Mouse (Mus musculus): ENCODE data around the gene Pdzd9.
"Not testable (repeated sequence)": the region's sequence is repeated elsewhere in the genome, so short reads cannot be mapped to it uniquely, and the experiment has no call there.

The Pdzd9 gene

DNA sequence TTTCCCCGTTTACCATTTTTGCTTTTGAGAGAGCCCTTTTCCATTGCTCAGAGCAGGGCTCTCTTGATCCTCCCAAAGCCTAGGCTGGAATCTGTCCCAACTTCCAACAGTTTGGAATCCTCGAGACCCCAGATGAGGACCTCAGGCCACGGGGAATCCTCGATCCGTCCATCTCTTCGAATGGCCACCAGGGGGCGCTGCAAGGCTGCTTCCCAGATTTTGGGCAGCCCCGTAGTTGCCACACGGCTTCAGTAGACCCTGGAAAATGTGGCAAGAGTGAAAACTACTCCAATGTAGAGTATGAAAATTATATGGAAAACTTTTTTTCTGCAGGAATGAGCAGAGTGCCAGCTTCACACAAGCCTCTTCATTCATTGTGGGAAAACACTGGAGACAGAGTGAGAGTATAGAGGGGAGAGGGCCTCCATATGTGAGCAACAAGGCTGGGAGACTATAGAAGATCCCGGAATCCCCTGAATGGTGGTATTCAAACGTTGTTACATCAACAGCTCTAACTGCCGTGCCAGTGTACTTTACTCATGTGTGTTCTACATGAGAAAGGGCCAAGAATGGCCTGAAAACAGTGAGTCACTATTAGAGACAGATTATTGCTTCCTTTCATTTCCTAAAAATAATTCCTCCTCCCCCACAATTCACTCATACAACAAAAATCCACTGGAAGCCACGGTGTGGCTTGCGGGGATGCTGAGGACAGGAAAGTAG is at the start of gene Pdzd9:
Gene Pdzd9, minus strand, starts transcription at position 191 of the 723 bp plus-strand sequence.
- peak; percentile 78 for DNase-seq

DNA sequence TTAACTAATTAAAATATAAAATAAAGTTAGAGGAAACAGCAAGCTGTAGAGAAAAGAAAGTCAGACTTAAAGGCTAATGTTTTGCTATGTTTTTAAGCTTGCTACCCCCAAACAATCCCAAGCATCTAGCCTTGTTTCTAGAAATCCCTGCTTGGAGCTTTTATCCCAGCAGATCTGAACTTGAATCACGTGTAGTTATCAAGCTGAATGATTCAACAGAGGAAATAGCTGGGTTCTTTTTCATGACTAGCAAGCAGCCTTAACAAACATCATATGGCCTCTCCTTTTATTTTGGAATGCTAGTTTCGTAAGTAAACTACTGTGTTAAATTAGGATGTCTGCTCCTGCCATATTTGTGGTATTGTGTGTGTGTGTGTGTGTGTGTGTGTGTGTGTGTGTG is 47.1 kb upstream of the Pdzd9 start:
- no peak for DNase-seq

DNA sequence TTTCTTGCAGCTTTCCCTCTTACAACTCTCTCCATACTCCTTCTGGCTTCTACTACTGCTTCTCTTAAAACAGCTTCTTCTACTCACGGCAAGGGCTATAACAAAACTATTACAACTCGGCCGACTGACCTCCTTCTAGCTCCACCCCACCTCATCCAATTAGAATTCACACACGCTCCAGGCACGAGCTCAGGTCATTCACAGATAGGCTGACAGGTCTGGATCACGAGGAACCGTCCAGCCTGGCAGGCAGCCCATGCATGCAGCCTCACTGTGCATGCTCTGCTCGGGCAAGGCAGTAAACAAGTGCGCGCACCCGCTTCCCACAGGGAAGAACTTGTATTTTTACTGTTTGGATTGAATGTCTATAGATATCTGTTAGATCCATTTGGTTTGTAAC is 43.8 kb upstream of the Pdzd9 start:
- DNase-seq, result not testable (repeated sequence)

DNA sequence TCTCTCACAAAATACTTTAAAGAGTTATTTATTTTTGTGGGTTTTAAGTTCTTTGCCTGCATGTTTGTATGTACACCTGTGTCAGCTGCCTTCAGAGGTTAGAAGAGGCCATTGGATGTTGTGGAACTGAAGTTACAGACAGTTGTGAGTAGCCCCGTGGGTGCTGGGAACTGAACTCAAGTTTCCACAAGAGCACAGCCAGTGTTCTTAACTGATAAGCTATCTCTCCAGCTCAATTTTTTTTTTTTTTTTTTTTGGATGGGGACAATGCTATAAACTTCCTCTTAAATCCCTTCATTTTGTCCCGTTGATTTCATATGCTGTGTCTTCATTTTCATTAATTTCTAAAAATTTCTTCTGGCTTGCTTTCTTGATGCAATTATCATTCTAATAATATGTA is 43.1 kb upstream of the Pdzd9 start:
- DNase-seq, result no peak

DNA sequence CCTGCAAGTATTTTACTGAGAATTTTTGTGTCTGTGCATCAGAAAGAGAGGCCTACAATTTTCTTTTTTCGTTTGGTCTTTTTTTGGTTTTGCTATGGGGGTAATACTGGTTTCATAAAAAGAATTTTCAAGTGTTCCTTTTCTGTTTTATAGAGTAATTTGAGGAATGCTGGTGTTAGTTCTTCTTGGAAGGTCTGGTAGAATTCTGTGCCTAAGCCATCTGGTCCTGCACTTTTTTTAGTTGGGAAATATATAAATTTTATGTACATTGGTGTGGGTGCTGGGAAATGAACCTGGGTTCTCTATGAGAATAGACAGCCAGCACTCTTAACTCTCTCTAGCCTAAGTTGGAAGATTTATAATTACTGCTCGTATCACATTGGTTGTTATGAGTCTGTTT is 41.9 kb upstream of the Pdzd9 start:
- DNase-seq, result no peak

DNA sequence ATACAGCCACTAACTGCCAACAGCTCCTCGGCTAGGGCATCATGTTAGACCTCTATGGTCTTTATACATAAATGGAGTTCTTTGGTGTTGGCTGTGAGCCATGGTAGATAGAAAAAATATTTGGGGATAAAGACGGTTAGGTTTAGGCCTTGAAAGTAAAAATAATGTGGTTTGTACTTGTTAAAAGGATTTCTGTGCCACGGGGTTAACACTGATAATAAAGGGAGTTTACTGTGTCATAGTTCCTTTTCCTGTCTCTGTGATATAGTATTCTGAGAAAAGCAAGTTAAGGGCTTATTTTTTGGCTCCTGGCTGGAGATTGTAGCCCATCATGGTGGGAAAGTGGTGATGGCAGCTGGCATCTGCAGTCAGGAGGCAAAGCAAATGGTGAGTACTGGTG is 33.7 kb upstream of the Pdzd9 start:
- DNase-seq, result no peak

DNA sequence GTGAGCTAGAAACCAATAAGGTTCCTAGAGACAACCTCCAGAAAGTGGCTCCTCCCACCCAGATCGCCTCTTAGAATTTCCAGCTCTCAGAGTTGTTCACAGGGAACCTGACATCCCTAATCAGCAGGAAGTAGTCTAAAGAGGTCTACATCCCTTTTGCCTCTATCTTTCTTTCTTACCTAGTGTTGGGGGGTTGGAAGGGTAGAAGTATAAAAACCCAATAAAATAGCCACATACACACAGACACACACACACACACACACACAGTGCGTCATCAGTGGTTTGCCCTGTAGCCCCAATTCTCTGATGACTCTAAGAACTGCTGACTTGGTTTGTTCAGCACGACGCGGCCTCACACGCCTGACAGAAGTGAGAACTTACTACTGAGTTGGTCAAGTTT is 29.4 kb upstream of the Pdzd9 start:
- DNase-seq, result no peak

DNA sequence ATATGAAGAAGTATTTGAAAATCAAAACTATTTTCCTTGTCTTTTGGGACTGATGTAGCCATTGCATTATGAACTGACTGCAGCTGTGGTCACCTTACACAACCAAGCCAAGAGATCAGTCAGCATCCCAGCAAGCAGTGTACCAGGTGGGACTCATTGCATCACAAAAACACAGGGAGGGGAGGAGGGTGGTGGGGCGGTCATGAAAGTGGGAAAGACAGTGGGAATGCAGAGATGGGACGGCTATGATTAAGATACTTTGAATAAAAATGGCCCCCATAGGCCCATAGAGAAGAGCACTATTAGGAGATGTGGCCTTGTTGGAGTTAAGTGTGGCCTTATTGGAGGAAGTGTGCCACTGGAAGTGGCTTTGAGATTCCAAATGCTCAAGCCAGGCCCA is 26.2 kb upstream of the Pdzd9 start:
- no peak for DNase-seq

DNA sequence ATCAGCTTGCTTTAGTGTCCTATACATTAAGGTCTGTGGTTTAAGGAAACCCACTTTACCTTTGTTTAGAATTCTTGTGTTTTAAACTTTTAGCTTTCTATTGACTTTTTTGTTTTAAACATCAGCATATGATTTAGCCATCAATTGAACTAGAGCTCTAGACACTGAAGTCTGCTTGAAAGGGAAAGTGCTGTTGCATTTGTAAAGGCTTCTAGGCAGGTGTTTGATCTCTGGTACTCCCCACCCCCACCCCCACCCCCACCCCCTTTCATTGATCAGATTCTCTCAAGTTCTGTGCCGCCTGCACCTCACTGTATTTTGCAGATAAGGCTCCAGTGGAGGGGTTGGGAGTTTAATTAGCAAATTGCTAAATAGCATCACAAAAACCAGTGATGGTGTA is 25.5 kb upstream of the Pdzd9 start:
- no peak for DNase-seq

DNA sequence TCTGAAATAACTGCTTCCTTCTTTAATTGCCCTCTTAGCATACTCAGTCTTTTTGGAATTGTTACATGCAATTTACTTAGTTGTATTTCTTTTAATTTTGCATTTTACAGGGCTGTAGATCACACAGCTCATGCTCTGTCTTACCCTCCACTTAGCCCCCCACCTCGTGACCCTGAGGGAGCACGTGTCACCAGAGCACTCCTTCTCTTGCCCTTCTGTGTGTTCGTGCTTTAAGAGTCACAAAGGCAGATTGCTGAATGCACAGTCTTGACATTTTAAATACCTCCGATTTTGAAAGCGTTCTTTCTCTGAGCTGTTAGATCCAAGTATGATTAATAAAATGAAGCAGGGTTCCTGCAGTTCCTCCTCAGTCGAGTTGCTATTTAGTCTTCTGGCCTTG is 25.1 kb upstream of the Pdzd9 start:
- no peak for DNase-seq

DNA sequence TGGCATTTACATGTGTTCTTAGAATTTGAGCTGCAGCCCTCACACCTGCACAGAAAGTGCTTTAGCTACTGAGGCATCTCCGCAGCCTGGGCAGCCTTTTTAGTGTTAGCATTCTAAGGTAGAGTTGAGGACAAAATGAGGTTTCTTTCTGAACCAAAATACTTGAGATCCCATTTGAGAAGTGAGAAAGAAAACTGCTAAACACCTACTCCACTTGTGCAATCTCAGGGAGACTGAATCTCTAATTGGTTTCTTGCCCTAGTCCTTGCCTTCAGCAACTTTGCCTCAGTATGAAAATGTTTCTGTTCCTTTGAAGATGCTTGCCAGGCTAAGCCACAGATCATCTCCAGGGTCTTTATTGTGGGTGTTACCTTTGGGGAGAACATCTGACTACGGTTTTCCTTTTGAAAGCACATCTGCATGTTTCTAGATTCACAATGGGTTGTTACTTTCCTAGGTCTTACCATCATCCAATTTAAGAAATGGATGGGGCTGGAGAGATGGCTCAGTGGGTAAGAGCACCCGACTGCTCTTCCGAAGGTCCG is 23.8 kb upstream of the Pdzd9 start:
- DNase-seq, result no peak

DNA sequence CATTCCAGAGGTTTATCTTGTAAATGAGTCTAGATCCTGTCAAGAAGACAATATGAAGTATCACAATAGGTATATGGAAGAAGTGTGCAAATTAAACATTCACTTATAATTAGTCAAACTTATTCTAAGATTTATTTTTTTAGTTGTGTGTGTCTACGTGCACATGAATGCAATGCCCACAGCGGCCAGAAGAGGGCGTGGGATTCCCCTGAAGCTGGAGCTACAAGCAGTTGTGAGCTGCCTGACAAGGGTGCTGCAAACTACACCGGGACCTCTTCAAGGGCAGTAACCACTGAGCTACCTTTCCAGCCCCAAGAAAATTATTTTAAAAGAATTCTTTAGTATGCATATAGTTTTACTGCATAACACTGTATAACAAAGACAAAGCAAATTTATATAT is 20.5 kb upstream of the Pdzd9 start:
- DNase-seq, result no peak

DNA sequence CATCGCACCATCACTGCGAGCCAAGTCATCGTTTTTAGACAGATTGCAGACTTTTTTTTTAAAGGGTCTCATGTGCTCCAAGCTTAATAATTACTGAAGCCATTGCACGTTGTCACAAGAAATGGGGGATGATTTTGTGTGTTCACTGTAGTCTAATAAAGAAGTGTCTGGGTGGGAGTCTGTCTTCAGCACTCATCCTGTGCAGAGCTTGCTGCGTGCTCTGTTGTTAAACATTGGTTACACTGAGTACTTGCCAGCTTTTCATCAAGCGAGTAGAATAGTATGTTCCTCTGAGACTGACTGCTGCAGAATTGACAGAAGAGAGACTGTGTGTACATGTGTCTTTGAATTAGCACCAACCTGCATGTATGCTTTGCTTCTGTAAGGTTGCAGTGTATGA is 15.1 kb upstream of the Pdzd9 start:
- no peak for DNase-seq

DNA sequence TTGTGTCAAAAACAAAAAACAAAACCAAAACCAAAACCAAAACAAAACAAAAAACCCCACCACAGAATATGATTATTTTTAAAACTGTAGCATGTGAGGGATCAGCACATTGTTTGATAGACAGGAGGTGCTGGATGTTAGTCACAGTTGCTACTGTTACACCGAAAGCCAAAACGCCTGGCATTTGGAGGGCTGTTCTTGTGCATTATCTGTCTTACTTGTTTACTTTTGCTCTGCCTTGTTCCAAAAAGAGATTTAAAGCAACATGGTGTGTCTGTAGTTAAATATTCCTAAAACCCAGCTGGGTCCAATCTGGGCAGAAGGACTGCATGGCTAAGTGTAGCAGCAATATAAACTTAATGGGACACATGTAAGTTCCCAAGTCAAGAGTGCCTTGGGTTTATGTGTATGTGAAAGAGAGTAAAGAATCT is 14.6 kb upstream of the Pdzd9 start:
- DNase-seq, result no peak

DNA sequence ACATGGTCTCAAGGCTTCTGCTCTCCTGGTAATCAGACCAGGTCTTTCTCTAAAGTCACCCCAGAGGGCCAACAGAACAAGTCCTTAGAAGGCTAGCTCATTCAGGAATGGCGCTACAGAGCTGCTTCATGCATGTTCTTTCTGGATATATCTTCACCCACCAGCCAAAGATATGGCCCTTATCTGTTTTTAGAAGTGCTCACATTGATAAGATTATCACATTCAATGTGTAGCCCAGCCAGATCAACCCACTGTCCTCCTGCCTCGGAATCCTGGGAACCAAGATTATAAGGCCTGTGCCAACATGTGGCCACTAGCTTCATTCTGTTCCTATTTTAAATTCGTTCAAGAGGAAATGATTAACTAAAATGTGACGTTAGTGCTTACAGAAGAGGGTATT is 11.9 kb upstream of the Pdzd9 start:
- DNase-seq, result no peak

DNA sequence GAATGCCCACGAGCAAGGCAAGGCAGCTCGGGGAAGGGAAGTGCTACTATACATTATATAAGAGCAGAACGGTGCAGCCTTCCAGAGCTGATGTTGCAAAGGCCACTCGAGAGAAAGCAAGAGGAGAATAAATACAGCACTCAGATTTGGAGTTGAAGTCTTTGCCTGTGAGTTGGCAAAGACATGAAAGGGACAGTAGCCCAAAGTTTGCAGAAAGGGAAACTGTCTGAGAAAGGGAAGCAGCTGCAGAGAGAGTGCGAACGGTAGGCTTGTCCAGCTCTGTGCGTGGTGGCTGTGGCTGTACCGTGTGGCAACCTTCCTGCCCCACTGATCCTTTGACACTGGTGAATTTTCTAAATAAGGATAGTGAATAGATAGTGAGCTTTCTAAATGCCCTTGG is 8.9 kb upstream of the Pdzd9 start:
- no peak for DNase-seq

DNA sequence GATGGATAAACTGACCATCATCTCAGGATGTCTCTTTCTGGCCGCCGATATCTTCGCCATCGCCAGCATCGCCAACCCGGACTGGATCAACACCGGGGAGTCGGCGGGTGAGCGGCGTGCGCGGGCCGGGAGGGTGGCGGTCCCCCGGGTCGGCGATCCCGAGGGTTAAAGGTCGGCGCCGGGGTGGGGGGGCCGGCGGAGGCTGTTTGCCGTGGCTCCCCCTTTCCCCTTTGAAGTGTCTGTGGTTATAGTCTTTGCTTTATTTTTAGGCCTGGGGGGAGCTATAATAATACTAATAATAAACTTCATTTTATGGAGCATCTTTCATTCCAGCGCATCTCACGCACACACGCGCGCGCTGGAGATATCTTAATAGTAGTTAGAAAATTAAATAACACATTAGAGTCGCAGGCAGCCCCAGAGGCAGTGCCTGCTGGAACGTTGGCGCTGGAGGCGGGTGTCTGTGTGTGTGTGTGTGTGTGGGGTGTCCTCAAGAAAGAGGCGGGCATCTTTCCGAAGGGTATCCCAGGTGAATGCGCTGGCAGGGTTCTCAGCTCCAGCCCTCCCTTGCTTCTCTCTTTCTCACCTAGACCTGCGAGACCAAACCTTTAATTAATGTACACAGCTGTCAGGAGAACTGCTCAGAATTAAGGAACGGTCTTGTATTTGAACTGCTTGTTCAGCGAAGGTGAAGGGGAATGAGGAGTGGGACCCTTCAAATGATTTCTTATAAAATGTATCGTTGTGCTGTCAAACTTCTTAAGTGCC is 7.8 kb upstream of the Pdzd9 start:
- peak; percentile 60 for DNase-seq

DNA sequence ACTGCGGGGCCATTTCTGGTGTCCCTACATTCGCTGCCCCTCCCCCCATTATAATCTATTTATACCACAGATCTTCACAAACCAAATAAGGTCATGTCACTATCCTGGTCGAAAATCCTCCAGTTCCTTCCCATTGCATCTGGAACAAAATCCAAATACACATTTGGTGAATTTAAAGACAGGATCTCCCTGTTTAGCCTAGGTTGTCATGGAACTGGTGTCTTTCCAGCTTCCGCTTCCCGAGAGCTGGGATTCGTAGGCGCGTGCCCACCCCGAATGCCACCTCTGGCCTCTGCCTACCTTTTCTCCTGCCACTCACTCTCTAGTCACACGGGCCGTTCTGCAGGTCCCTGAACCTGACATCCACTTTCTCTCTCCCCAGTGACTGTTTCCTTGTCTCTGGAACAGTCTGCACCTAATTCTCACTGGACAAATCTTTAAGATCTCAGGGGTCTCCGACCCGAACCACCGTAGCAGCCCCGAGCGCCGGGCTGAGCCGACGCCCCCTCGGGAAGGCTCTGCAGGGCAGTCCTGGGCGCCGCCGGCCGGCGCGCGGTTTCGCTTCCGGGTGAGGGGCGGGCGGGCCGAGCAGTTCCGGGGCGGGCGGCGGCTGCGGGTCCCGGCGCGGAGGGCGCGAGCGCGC is 7.0 kb upstream of the Pdzd9 start, which contains the start of gene Mosmo:
Gene Mosmo, plus strand, starts transcription at position 618 of the 643 bp plus-strand sequence.
- DNase-seq, result peak; percentile 86

DNA sequence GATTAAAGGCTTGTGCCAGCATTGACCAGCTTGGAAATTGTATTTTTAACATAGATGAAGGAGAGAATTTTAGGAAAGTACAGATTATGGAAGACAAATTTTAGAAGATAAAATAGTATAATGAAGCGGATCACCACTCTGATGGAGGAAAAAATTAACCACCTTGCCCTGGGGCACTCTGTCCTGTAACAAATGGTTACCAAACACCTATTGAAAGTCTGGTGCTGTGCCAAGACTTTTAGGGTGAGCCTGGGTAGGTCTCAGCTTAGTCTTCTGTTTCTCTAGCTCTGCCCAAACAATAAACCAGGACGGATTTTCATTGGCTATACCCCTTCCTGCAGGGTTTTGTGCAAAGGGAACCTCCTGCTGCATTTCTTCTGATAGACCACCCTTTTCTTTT is 1.1 kb upstream of the Pdzd9 start:
- peak; percentile 28 for DNase-seq

DNA sequence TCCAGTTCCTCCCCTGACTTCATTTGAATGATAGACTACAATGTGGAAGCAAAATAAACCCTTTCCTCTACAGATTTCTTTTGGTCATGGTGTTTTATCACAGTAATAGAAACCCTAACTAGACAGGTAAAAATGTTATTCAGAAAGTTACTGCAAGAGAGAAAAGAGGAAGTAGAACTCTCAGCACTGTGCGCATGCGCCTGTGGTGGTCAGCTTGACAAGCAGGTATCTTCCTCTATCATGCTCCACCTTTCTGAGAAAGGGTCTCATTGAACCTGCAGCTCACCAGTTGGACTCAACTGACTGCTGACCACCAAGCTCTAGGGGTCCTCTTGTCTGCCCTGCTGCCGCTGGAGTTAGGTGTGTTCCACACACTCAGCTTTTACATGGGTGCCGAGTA is 8.1 kb downstream of the Pdzd9 start:
- DNase-seq, result no peak

DNA sequence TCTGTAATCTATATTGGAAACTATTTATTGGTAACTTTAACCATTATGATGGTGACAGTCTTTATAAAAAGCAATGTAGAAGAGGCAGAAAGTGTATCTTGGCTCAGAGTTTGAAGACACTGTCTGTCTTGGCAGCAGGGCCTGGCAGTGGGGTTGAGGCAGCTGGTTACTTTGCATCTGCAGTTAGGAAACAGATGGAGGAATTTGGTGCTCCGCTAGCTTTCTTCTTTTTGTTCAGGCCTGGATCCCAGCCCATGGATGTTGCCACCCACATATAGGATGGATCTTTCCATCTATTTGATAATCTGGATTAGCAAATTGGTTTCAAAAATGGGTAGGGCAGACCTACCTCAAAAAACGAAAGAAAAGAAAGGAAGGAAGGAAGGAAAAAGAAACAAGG is 22.3 kb downstream of the Pdzd9 start:
- no peak for DNase-seq

DNA sequence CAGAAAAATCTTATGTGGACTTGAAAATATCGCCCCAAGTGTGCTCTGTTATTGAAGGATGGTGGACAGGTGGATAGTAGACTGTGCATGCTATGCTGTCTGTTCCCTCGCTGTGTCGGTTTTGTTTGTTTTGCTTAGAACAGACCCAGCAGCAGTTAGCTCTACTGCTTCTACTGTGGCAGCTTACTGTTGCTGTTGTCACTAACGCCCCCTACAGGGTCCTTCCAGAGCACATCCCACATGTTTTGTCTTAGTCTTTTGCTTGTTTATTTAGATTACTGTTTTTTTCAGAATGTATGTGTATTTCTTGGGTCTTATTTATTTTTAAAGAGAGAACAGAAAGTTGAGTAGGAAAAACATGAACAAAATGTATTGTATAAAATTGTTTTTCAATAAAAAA is 26.9 kb downstream of the Pdzd9 start:
- DNase-seq, result no peak

DNA sequence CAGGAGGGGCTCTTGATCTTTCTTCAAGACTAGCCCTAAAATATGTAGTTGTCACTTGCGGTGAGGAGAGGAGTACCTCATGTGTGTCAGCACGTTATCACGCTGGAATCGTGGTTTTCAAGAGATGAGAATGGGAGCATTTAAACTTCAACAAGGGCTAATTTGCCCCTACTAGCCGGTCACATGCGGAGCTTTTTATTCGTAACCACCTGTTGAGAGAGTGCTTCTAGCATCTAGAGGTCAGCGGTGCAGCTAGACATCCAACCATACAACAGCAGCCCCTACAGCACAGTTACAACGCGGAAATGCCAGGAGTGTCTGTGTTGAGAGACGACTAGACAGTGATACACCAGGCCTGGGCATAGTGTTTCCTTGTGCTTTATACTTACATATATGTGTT is 34.3 kb downstream of the Pdzd9 start:
- no peak for DNase-seq

DNA sequence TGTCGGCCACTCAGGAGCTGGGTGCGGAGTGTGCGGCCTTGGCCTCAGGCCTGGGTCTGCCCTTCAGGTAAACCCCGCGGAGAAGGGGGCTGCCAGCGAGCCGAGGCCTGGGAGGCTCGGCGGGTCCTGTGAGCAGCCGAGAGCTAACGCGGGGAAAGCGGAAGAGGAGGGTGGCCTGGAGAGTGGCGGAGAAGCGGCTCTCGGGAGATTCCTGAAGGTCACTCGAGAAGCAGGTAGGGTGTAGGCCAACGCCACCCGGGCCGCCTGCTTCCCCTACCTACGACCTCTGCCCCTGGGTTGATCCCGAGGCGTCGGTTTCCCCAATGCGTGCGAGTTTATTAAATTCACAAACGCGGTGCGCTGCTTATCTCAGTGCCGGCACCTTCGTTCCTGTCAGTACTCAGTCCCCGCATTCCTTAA is 34.8 kb downstream of the Pdzd9 start:
- no peak for DNase-seq
